Mouse (Mus musculus): Measurements from ENCODE around the gene Mex3a.
A peak's percentile ranks its signal among the peaks of the same experiment; 100 is the strongest.

Mex3a gene

DNA sequence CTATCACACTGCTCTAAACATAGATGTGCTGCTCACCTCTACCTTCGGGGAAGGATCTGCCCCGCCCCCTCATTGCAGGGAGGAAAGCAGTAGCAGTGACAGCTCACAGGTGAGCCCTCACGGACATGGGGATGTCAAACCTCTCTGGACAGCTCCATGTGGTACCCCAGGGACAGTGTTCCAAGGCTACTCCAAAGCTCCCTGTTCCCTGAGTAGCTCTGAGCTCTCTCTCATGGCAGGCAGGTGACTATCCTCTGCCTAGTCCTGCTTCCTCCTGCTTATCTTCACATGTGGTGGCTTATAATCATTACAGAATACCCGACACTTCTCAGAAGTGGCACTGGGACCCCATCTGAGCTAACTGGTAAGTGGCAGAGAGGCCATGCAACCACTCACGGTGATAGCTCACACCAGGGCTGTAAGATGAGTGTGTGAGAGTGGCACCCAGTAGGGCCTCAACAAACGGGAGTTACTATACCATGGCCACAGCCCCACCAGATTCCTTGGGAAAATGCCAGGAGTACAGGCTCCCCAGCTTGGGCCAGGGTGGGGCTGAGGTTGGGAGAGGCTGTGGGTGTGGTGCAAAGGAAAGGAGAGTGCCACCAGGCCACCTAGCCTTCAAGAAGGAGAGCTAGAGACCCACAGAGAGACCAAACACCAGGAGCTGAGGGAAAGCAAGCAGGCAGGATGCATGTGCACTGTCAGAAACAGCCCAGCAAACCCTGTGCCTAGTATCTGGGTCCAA lies 14.7 kb downstream of the Mex3a start:
- DNase-seq, result no peak

DNA sequence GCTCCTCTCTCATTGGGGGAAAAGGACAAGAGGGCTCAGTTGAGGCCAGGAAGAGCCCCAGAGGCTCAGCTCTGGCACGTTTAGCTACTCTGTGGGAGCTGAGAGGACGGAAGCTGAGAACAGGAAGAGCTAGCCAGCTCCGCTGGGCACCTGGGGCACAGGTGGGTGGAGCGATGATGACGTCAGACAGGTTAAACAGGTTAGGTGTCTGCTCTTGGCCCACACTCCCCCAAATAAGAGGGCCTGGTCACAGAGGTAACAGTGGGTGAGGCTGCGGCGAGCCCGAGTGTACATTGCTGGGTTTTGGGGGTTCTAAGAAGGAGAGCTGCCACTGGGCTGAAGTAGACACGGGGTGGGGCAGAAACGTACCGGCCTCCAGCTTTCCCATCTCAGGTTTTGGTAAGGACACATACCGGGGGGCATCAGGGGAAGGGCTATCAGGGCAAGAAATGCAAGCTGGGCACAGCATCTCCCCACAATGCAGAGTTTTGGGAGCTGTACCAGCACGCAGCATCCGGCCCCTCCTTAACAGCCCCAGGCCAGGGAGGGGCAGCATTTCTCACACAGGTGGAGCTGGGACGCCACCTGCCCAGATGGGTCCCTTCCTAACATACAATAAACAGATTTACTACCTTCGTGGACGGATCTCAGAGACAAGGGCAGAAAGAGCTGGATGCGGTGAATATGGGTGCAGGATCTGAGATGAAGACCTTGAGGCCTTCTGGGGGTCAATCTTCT lies 16.2 kb downstream of the Mex3a start, which contains the start of gene Rab25:
Rab25 (minus strand) TSS at position 121 of the 738 bp plus-strand sequence.
- no peak for DNase-seq

DNA sequence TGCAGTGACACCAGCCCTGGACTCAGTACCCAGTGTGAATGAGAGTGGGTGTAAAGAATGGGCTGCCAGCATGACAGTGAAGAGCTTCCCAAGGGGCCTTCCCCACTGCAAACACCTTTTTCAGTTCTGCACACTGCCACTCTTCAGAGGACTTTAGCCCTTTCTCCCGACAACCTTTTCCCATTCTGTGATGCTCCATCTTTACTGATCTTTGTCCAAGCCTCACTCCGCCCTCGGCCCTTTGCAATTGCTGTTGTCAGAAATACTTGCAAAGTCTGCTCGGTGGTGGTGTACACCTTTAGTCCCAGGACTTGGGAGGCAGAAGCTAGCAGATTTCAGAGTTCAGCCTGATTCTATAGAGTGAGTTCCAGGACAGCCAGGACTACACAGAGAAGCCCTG lies 19.4 kb downstream of the Mex3a start:
- DNase-seq, result no peak

DNA sequence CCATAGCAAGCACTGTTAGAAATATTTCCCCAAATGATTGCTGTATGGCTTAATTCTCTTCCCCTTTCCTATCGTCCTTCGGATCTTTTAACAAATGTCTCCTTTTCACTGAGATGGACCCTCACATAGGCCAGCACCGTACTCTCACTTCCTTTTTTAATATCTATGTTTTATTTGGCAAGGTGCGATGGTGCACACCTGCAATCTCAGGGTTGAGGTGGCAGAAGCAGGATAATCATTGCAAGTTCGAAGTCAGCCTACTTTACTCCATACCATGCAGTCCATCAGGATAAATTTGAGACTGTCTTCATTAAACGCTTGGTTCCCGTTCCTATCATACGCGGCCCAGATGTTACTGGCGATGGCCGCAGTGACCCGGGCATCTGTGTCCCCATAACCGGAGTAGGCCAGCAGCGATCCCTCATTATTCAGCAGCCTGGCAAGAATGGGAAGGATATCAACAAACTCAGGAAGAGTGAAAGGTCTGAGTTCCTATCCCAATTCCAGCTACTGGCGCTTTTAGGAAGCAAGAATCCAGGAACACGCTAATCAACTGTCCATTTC lies 20.0 kb downstream of the Mex3a start:
- no peak for DNase-seq

DNA sequence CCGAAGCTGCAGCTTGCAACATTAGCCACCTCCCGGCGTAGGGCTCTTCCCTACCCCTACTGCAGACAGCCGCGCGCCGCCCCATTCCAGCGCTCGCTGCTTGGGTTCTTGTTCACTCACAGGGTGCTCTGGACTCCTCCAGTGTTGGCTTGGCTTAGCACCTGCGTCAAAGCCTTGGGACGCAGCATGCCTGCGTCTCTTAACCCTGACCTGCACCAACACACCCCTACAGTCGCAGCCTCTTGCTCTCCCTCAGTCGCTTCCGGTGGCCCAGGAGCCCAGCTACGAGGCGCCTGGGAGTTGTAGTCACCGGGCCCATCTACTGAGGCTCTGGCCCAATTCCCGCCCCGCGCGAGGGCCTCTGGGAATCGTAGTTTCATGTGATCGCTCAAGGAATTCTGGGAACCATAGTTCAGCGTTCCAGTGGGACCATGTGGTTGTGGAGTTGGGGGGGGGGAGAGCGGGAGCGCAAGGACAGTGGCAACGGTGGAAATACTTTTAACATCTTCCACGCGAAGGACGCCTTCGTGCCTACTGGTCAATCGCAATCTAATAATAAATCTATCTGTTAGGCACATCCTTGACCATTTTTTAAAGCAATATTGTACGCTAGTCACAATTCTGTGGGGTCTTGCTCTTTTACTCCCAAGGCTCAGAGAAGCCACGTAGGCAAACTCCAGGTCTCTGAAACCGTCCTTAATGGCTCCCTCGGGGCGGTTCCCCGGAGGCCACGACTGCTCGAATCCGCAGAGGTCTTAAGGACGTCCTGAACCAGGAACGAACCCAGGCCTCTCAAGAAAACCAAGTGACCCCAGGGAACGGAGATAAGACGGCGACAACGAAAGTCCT lies 20.7 kb downstream of the Mex3a start, which contains the start of gene Lamtor2:
Lamtor2 (minus strand) TSS at position 399 of the 849 bp plus-strand sequence.
- peak; percentile 95 for DNase-seq

DNA sequence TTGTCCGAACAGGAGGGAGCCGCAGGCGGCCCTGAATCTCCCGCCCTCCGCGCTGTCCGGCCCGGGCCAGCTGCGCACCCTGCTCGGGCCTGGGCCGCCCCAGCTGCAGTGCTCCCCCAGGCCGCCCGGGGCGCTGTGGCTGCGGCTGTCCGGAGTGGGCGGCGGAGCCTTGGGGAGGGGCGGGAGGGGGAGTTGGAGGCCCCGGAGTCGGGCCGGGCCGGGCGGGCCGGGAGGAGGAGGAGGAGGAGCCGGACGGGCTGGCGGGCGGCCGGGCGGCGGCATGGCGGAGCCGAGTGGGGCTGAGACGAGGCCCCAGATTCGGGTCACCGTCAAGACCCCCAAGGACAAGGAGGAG lies 21.3 kb downstream of the Mex3a start, which contains the start of gene Ubqln4:
Ubqln4 (plus strand) TSS at position 234 of the 355 bp plus-strand sequence.
- peak; percentile 93 for DNase-seq

DNA sequence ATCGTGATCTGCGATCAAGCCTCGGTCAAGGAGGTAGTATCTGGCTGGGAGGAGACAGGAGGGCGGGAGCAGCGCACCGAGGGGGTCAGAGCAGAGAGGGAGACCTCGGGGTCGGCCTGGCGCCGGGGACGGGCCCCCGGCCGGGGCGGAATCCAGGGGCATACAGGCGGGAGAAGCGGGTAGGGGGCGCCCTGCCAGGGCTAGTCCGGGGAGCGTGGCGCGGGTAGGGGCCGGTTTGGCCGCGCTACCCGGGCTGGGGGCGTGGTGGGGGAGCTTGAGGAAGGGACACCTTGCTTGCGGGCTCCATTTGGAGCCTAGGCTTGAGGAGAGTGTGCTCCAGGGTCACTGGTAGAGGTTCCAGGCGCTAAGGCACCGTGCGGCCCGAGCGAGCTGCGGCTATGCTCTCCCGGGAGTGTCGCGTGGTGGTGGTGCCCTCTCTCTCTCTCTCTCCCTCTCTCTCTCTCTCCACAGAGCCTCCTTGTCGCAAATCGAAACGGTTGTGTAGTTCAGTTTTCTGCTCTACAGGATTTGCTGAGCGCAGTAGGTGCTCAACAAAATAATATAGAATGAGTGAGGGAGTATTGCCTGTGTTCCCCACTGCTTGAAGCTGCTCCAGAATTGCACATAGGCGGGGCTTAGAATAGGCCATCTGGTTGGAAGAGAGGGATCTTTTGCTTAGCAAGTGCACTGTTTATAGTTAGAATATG lies 21.8 kb downstream of the Mex3a start:
- peak; percentile 90 for DNase-seq

DNA sequence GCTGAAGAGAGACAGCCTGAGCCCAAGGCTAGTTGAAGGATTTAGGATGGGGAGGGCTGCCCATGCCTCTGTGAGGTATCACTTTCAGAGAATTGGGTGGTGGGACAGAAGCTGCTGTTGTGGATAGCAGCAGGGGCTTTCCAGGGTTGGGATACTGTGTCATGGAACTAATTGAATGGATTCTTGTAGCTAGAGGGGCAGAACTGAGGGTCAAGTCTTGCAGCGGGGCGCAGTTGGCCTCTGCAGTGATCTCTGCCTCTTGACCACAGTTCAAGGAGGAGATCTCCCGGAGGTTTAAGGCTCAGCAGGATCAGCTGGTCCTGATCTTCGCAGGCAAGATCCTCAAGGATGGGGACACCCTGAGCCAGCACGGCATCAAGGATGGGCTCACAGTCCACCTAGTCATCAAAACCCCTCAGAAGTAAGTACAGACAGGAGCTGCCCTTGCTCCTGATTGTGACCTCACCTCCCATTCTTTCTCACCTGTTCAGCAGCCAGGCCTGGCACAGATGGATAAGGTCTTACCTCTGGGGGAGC lies 22.9 kb downstream of the Mex3a start:
- no peak for DNase-seq

DNA sequence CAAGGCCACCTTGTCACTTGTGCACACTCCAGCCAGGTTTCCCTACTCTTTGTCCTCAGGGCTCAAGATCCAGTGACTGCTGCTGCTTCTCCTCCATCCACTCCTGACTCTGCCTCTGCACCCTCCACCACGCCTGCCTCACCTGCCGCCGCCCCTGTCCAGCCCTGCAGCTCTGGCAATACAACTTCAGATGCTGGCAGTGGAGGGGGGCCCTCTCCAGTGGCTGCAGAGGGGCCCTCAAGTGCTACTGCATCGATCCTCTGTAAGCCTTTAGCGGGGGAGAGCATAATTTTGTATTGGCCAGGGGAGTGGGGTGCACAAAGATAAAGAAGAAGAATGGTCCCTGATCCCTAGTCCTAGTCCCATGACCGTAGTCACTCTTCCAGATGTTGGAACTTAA lies 23.5 kb downstream of the Mex3a start:
- DNase-seq, result no peak

DNA sequence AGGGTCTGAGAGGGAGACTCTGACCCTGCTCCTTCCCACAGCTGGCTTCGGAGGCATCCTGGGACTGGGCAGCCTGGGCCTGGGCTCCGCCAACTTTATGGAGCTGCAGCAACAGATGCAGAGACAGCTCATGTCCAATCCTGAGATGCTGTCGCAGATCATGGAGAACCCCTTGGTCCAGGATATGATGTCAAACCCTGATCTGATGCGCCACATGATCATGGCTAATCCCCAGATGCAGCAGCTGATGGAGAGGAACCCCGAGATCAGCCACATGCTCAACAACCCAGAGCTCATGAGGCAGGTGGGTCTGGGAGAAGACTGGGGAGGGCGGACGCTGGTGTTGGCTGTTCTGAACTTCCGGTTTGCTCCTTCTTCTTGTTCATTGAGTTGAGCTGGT lies 24.4 kb downstream of the Mex3a start:
- no peak for DNase-seq

DNA sequence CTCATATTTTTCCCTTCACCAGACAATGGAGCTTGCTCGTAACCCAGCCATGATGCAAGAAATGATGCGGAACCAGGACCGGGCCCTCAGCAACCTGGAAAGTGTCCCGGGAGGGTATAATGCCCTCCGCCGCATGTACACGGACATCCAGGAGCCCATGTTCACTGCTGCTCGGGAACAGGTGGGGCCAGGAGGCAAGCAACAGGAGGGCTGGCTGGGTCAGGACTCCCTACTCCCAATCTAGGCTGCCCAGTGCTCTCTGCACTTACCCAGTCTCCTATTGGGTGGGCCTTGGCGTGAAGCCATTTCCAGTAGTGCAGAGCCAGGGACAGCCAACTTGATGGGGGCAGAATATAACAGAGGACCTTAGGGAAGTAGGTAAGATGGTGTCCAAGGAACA lies 27.4 kb downstream of the Mex3a start:
- DNase-seq, result no peak

DNA sequence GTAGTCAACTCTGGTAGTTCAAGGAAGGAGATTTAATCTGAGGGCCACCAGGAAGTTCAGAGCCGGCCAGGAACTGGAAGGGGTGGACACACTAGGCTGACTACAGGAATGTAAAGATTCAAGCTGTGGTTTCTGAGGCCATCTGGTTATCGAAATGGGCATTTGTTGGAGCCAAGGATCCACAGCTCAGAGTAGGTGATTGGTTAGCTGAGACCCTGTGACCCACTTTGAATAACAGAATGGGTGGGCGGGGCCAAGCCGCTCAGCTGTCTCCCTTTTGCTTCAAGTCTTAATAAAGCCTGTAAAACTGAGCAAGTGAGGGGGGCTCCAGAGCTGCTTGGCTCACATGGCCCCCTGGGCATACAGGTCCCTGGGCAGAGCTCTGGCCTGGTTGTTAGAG lies 29.8 kb downstream of the Mex3a start:
- DNase-seq, result peak; percentile 46

DNA sequence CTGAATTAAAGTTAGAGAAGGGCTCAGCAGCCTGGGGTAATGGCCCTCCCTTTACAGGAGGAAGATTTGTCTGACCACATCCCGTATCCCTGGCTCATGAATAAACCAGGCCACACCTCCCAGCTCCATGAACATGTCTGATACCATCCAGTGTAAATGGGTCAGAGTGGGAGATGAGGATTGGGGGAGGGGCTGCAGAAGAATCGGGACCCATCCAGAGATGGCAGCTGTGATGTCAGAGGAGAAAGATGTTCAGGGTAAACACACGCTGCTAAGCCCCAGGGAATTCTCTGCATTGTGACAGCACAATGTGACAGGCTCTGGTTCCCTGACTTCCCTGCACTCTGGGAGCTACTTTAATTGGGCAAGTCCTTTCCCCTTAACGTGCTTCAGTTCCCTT lies 31.2 kb downstream of the Mex3a start:
- DNase-seq, result no peak

DNA sequence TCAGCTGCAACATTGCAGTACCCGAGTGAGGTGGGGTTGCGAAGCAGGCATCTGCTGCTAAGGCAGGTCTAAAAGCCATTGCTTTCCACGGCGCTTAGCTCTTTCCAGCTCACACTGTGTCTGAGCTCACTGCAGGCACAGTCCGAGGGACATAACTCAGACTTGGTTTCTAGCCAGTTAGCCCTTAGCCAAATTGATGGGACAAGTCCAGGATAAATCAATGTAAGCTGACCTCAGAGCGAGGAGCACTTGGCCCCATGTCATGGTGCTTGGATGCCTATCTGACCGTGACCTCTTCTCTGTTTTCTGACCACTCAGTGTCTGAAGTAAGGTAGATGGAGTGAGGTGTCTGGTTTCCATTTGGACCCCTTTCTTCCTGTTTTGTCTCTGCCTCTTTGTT lies 31.8 kb downstream of the Mex3a start:
- DNase-seq, result no peak

DNA sequence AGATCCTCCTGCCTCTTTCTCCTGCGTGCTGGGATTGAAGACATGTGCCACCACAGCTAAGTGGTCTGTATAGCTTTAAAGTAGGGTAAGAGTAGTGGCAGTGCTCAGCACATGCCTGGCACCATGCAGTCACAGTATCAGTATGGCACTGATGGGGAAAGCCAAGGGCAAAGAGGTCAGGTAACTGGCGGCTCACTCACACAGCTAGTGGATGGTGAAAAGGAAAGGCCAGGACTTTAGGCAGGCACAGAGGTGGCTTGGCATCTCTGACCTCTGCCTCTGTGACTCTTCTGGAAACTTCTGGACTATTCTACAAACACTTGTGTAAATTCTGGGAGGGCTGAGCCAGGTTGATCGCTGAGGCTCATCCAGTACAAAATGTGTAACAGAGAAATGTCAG lies 33.9 kb downstream of the Mex3a start:
- no peak for DNase-seq

DNA sequence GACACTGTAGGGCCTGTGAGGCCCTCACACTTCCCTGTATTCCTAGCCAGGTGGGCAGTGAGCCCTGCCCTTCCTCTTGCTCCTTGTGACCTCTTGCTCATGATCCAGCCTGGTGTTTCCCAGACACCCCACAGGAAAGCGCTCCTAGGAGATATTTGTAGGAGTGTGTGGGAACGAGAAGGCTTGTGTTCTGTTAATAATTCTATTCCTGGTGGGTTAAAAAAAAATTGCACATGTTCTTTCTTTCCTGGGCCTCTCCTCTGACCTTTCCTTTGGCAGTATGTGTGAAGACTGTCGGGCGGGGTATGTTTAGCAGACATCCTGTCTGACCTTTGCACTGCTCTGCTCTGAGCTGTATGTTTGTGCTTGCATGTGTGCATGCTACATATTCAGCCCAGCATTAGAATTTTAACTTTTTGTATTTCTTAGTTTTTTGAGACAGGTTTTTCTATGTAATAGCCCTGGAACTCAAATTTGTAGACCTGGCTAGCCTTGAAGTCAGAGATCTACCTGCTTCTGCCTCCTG lies 34.4 kb downstream of the Mex3a start:
- no peak for DNase-seq

DNA sequence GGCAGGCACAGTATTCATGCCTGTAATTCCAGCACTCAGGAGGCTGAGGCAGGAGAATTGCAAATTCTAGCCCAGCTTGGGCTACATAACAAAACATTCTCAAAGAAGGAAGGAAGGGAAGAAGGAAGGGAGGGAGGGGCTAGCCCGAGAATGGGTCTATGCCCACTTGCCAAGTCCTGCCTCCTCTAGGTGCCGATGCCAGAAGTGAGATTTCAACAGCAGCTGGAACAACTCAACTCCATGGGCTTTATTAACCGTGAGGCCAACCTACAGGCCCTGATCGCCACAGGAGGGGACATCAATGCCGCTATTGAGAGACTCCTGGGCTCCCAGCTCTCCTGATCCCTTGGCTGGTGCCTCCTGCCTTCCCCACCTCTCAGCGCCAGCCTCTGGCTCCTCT lies 35.7 kb downstream of the Mex3a start:
- no peak for DNase-seq

DNA sequence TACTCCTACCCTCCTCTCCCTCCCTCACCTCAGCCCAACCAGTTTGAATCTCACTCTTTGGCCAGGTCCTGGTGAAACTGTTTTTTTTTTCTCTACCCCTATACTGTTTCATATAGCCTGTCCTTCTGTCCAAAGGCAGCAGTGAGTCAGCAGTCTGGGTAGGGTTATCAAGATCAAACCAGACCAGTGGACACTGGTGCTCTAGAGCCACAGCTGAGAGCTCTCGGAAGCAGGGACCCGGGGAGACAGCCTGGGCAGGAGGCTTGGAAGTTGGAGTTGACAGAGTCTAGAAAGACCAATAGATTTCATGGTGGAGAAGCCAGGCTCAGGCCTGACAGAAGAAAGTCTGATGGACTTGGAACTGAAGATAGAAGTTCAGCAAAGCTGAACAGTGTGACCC lies 36.4 kb downstream of the Mex3a start:
- DNase-seq, result no peak

DNA sequence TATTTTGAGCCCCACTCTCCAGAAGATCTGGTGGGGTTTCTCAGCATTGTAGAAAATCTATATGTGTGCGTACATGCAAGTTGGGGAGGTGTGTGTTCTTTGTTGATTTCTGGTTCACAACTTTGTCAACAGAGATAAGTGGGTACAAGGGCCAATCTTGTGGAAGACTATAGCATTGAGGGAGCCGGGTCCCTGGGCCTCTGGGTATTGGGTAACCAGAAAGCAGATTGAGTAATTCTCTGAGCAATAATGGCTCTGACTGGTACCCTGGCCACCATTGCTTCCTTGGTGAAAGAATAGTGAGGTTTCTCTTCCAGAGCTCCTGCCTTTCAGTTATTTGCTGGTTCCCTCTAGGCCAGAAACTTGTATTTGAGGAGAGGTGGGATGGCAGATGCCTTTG lies 36.9 kb downstream of the Mex3a start:
- no peak for DNase-seq

DNA sequence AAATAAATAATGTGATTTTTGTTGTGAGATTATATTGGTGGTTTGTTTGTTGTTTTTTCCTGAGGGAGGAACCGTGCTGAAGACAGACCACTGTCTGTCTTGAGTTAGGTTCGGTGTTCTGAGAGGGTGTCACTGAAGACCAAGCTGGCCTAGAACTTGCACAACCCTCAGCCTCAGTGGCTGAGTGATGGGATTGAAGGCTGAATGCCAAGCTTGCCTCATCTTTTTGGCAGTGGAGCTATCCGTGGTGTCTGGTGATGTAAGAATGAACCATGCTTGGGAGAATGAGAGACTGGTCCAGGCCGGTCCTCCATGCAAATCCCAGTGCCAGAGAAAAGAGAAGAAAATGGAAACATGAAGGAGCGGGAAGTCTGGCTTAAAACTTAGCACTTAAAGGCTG lies 37.5 kb downstream of the Mex3a start:
- no peak for DNase-seq

DNA sequence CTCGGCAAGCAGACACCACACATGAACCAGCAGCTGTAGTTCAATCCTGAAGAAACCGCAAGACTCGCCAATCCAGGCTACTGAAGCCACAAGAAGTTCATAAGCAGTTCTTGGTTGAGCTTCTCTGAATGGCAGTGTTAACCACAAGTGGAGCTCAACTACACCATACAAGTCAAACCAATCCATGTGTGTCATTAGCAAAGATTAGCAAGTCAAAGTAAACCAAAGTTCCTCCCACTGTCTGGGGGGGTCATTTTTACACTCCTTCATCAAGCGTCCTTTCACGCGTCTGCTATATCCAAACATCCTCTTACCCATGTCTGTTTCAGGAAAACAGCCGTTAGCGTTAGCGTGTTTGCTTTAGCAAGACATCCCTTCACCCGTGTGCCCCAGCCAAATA lies 38.1 kb downstream of the Mex3a start:
- DNase-seq, result no peak

DNA sequence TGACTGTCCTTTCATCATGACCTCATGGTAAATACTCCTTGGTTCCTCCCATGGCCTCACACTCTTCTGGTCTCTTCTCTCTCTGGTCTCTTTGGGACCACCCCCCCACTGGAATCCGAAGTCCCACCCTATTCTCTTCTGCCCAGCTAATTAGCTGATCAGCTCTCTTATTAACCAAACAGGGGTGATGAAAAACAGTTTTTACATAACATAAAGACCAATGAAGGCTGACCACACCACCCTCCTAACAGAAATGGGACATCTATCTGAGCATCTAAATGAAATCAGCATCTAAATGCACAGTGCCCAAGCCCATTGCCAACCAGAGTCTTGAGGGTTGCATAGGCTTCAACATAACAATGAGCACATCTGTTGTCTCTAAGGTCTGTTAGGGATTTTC lies 39.7 kb downstream of the Mex3a start:
- DNase-seq, result no peak
